Mouse (Mus musculus) thymus, adult 2 months (tissue): ENCODE measurements at regions not wholly inside any gene's neighbourhood (a gene's known extent, or its start where the extent isn't known, plus 50 kb on each side); places are given as distances from the start of the nearest gene placed in this dataset.

Experiments
- CTCF ChIP-seq: fragments of 200-500 bp; IDR thresholded peaks from 2 replicates; pipeline ENCODE4 v1.5.1; 2012; ENCODE audit warnings: mild to moderate bottlenecking, control low read depth, low read length, moderate library complexity, borderline replicate concordance; ENCODE audit not compliant: control insufficient read depth, poor library complexity, insufficient read depth; ENCODE audit errors: extremely low read depth
- POLR2A ChIP-seq: fragments of 200-500 bp; IDR thresholded peaks from 2 replicates; pipeline ENCODE4 v1.6.1; 2012; ENCODE audit warnings: mild to moderate bottlenecking, low read length, control low read depth, moderate library complexity; ENCODE audit not compliant: control insufficient read depth, poor library complexity, insufficient read depth; ENCODE audit errors: extremely low read depth

- TF ChIP-seq CTCF (no peak), POLR2A (no peak)
Observed at GRCm38 (mm10) chr7:98774597-98774996, 60.3 kb upstream of the Wnt11 start.
